Mouse (Mus musculus): ENCODE data around the gene Morn1. TPM values are rescaled to one million over a fixed set of nuclear protein-coding genes. Genes with fewer than 3 reads are reported as not detected.

Morn1 gene
- polyA plus RNA-seq, 1 experiment from 2014 or later = 2.1 TPM

DNA sequence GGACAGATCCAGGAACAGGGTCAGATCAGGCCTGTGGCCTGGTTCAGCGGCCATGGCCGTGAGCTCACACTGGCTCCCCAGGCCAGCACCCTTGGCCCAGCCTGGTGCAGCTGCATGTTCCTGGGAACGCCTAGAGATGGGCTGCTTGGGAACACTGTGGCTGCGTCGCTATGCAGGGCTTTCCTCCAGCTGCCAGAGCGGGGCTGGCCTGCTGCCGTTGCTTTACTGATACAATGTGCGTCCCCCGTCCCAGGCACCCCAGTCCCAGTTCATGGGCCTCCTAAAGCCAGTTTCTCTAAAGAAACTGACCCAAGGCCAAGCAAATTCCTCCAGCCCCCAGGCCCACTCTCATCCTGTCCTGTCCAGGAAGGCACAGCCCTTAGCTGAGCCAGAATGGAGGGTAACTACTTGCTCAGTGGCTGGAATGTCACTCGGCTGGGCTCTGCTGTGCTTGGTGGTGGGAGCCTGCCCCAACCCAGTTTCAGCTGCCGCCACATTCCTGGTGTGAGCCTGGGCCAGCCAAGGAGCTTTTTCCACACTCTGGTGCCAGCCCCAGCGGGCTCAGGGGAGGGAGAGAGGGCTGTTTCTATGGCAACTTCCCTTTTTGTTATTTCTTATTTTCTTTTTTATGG, 57.6 kb downstream of the Morn1 start:
- no peak overlapping the region for H3K9ac ChIP-seq
- peaks cover 27% of the 10 kb centered on the region for H3K4me1 ChIP-seq
- peaks cover 21% of the 10 kb centered on the region for H3K27me3 ChIP-seq (replicated peaks)
- no peak overlapping the region for H3K4me2 ChIP-seq
- H3K9me3 ChIP-seq (replicated peaks) = no peaks in the 10 kb centered on the region
- no peak overlapping the region for H3K4me3 ChIP-seq
- H3K36me3 ChIP-seq = no peaks in the 10 kb centered on the region
- no peak for ATAC-seq
- WGBS (ENCODE audit: insufficient replicate concordance) = 69% methylated on average over 12 of the region's 12 CpGs
- peak overlapping the region; percentile 36; the same call in 1 of the 2 replicates for H3K27ac ChIP-seq

- peaks cover 28% of the 10 kb centered on the region for H3K27me3 ChIP-seq (replicated peaks)
- no peaks in the 10 kb centered on the region for H3K9me3 ChIP-seq (replicated peaks)
- peaks cover 24% of the 10 kb centered on the region for H3K4me1 ChIP-seq
- H3K4me3 ChIP-seq = no peak overlapping the region
- H3K36me3 ChIP-seq = no peaks in the 10 kb centered on the region
- no peak overlapping the region for H3K4me2 ChIP-seq
- 0 out of 2 replicates have a peak overlapping the region, but pooled peaks have one; percentile 36 for H3K27ac ChIP-seq
- 49% methylated on average over 4 of the region's 4 CpGs for WGBS (ENCODE audit: insufficient replicate concordance)
- no peak overlapping the region for H3K9ac ChIP-seq
- no peak for ATAC-seq
Observed at GRCm38 (mm10) chr4:155144548-155145180, 58.3 kb downstream of the Morn1 start.

- H3K4me2 ChIP-seq = no peak overlapping the region
- H3K9ac ChIP-seq = no peak overlapping the region
- no peaks in the 10 kb centered on the region for H3K9me3 ChIP-seq (replicated peaks)
- H3K4me1 ChIP-seq = peaks cover 30% of the 10 kb centered on the region
- no peak for ATAC-seq
- no peak overlapping the region for H3K27ac ChIP-seq
- no peak overlapping the region for H3K4me3 ChIP-seq
- WGBS (ENCODE audit: insufficient replicate concordance) = 50% methylated on average over 14 of the region's 14 CpGs
- H3K36me3 ChIP-seq = no peaks in the 10 kb centered on the region
- H3K27me3 ChIP-seq (replicated peaks) = peaks cover 44% of the 10 kb centered on the region
Observed at GRCm38 (mm10) chr4:155146107-155146823, 59.9 kb downstream of the Morn1 start.

DNA sequence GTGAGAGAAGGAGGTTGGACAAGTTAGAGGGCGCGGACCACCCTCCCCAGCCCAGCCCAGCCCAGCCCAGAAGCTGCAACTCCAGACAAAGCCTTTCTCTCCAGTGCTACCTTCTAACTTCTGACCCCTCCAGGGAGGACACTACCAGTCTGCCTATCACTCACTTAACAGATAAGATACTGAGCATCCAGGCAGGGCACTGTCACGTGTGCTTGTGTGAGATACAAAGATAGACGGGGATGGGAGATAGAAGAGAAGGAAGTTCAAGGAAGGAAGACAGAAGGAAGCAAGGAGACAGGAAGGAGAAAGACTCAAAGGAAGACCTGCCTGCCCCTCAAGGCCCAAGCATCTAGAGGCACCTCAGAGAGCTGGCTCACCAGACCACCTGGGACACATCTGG, 62.1 kb downstream of the Morn1 start:
- ATAC-seq = no peak
- Histone ChIP-seq H3K9me3 (replicated peaks) (no peaks in the 10 kb centered on the region), H3K27ac (no peak overlapping the region), H3K27me3 (replicated peaks) (peaks cover 59% of the 10 kb centered on the region), H3K4me3 (no peak overlapping the region), H3K9ac (no peak overlapping the region), H3K4me2 (no peak overlapping the region), H3K36me3 (no peaks in the 10 kb centered on the region), H3K4me1 (peaks cover 38% of the 10 kb centered on the region)
- WGBS (ENCODE audit: insufficient replicate concordance) = 45% methylated on average over 4 of the region's 4 CpGs

DNA sequence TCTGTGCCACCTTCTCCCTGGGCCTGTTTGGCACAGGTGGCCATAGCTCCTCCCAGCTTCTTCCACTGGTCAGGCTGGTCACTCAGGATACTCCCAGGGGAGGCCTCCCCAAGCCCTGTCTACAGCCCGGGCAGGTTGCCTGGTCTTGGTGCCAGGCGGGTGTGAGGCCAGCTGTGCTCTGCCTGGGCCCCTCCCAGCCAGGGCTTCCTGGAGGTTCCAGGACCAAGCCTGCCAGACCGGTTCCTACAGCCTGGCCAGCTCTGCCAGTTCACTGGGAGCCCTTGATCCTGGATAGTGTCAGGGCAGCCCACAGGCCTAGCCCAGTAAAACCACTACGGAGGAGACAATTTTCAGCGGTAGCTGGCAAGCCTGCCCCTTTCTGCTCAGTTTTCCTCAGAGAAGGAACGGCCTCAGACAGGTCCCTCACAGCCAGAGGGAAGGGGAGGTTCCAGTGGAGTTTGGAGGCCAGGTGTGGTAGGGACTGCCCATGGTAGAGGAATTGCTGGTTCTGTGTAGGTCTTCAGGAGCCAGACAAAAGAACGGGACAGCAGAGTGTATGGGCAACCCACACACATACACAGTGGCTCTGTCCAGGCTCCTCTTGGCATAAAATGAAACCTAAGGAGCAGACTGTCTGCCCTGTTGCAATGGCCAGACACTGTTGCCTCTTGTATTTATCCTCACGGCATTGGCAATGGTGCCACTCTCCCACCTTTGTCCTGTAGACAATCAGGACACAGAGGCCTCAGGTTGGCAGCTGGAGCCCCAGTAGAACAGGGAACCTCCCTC, 62.7 kb downstream of the Morn1 start:
- ATAC-seq = no peak
- no peaks in the 10 kb centered on the region for H3K9me3 ChIP-seq (replicated peaks)
- H3K4me3 ChIP-seq = no peak overlapping the region
- no peaks in the 10 kb centered on the region for H3K36me3 ChIP-seq
- H3K9ac ChIP-seq = no peak overlapping the region
- H3K4me2 ChIP-seq = no peak overlapping the region
- 66% methylated on average over 8 of the region's 8 CpGs for WGBS (ENCODE audit: insufficient replicate concordance)
- H3K4me1 ChIP-seq = peaks cover 38% of the 10 kb centered on the region
- H3K27ac ChIP-seq = no peak overlapping the region
- H3K27me3 ChIP-seq (replicated peaks) = peaks cover 59% of the 10 kb centered on the region

DNA sequence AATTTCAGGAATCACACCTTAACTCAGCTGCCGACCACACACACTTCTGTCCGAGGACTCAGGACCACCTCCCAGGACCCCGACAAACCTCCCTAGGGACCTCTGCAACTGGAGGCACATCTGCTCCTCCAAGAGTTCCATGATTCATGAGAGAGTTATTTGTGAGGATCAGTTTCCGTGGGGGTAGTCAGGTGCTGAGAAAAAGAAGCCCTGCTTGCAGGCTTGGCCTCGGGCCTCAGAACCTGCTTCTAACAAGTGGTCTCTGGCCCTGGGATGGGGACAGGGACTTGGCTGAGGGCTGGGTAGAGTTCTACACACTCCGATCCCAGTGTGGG, 63.5 kb downstream of the Morn1 start:
- Histone ChIP-seq H3K4me1 (peaks cover 38% of the 10 kb centered on the region), H3K27me3 (replicated peaks) (peaks cover 59% of the 10 kb centered on the region), H3K4me2 (peak overlapping the region; percentile 79), H3K36me3 (0 out of 2 replicates have a peak, but pooled peaks cover 2% of the 10 kb centered on the region), H3K27ac (no peak overlapping the region), H3K9me3 (replicated peaks) (no peaks in the 10 kb centered on the region), H3K9ac (no peak overlapping the region), H3K4me3 (peak overlapping the region; percentile 50; the same call in 1 of the 2 replicates)
- no peak for ATAC-seq
- WGBS (ENCODE audit: insufficient replicate concordance) = 65% methylated on average over 6 of the region's 6 CpGs

DNA sequence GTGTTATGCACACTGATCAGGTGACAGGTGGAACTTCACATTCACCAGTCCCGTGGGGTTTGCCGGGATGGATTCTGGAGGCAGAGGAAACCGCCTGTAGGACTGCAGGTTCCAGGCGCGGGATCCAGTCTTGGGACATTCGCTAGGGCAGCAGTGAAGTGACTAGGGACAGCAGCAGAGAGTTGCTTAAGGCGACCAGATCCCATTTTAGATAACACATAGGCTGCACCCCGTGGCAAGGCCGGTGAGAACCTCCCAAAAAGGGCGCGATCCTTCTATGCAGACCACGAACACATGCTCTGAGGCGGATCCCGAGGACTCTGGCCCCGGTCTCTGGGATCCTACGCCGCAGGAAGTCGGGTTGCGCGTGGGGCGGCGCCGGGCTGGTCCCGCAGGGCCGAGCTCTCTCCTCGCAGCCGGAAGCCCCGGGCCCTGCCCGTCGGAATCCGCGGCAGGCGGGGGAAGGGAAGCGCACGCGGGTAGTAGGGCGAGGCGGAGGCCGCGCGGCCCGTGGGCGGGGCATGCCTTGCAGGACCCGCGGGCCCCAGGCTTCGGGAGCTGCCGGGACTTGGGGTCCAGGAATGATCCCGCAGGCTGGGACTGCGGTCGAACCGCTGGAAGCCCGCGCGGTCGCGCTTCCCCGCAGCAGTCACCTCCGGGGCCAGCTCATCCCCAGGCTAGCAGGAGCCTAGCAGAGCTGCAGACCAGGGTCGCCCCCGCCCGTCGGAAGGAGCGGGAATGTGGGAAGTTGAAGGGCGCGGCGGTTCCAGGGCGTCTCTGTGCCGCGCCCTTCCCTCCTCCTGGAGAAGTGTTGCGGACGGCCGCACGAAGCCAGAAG, 64.1 kb downstream of the Morn1 start:
- WGBS (ENCODE audit: insufficient replicate concordance) = 4% methylated on average over 66 of the region's 73 CpGs
- peak overlapping the region; percentile 79 for H3K4me2 ChIP-seq
- peak overlapping the region; percentile 60 for H3K9ac ChIP-seq
- H3K4me3 ChIP-seq = peak overlapping the region; percentile 50
- no peaks in the 10 kb centered on the region for H3K9me3 ChIP-seq (replicated peaks)
- H3K27me3 ChIP-seq (replicated peaks) = peaks cover 59% of the 10 kb centered on the region
- peaks cover 38% of the 10 kb centered on the region for H3K4me1 ChIP-seq
- peaks cover 6% of the 10 kb centered on the region; the same call in 1 of the 2 replicates for H3K36me3 ChIP-seq
- peak overlapping the region; percentile 66 for H3K27ac ChIP-seq
- ATAC-seq = peak; percentile 70

DNA sequence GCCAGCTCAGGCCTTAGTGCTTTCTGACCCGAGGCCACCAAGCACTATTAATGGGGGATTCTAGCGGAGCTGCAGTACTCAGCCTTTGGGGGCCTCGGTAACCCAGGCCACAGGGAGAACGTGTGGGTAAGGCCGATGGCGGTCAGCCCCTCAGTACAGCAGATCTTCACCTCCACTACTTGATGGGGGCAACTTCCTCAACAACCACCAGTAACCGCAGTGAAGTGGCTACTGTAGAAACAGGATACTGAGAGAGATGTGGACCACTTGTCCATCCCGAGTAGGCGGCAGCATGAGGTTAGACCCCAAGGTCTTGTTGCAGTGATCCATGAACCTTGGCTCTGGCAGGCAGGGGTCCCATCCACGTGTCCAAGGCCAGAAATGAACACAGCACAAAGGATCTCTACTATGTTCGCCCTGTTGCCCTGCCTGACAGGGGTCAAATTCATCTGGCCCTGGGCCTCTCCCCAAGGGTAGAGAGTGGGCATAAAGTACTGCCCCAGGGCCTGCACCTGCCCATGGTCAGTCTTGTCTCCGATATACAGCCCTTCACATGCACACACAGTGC, 64.9 kb downstream of the Morn1 start:
- Histone ChIP-seq H3K4me1 (peaks cover 35% of the 10 kb centered on the region), H3K36me3 (peaks cover 15% of the 10 kb centered on the region), H3K27ac (peak overlapping the region; percentile 66), H3K4me2 (peak overlapping the region; percentile 79), H3K27me3 (replicated peaks) (peaks cover 56% of the 10 kb centered on the region), H3K9me3 (replicated peaks) (no peaks in the 10 kb centered on the region), H3K4me3 (peak overlapping the region; percentile 50), H3K9ac (peak overlapping the region; percentile 60)
- no peak for ATAC-seq
- WGBS (ENCODE audit: insufficient replicate concordance) = 28% methylated on average over 12 of the region's 12 CpGs

GRCm38 (mm10) chr4:155151845-155152244, 65.5 kb downstream of the Morn1 start:
- Histone ChIP-seq H3K27ac (no peak overlapping the region), H3K27me3 (replicated peaks) (peaks cover 53% of the 10 kb centered on the region), H3K4me2 (no peak overlapping the region), H3K4me1 (peaks cover 32% of the 10 kb centered on the region), H3K9me3 (replicated peaks) (no peaks in the 10 kb centered on the region), H3K9ac (no peak overlapping the region), H3K4me3 (no peak overlapping the region), H3K36me3 (peaks cover 20% of the 10 kb centered on the region)
- 39% methylated on average over 4 of the region's 4 CpGs for WGBS (ENCODE audit: insufficient replicate concordance)
- ATAC-seq = no peak

GRCm38 (mm10) chr4:155152476-155152875, 66.1 kb downstream of the Morn1 start:
- WGBS (ENCODE audit: insufficient replicate concordance) = 72% methylated on average over 6 of the region's 6 CpGs
- Histone ChIP-seq H3K4me3 (no peak overlapping the region), H3K36me3 (peaks cover 26% of the 10 kb centered on the region), H3K27ac (no peak overlapping the region), H3K4me2 (no peak overlapping the region), H3K9me3 (replicated peaks) (no peaks in the 10 kb centered on the region), H3K4me1 (peaks cover 32% of the 10 kb centered on the region), H3K9ac (no peak overlapping the region), H3K27me3 (replicated peaks) (peaks cover 51% of the 10 kb centered on the region)
- ATAC-seq = no peak

Measured in liver, embryonic 12.5 days (tissue).